Mouse (Mus musculus): ENCODE data around the gene Tcf7l2. TPM values are rescaled to one million over a fixed set of nuclear protein-coding genes. Genes with fewer than 3 reads are reported as not detected.

The Tcf7l2 gene
- total RNA-seq, 2 experiments from 2014 or later: 8.1 to 9.0 TPM

DNA sequence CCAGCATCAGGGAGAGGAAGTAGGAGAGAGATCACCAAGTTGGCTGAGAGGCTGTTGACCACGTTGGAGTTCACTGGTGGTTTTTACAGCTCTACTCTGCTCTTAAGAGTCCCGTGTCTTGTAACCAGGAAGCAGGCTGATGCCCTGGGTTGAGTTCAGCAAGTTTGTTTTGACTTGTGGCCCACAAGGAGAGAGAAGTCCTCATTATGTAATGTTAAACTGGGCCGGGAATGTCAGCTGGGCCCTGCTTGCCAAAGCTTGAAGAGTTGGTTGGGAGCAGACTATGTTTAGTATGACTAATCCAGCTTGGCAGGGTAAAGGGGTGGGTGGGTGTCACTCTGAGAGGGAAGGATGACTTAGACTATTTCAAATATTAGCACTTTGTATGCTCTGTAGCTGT, 134.9 kb downstream of the Tcf7l2 start:
- Histone ChIP-seq H3K27ac (no peak overlapping the region), H3K4me3 (no peak overlapping the region)
- peak in 1 of 2 experiments; percentile 13 for DNase-seq (ENCODE audit: extremely low spot score in 1 of 2, low spot score in 2 of 2)
- no peak for TF ChIP-seq CTCF (IDR thresholded peaks at IDR 0.05)
- intact Hi-C loops (cut with DNase I): loop anchor here (5.0 to 10.0 kb wide), 3 partner anchors 134 to 539 kb away; partner anchors contain the start of gene Tcf7l2

DNA sequence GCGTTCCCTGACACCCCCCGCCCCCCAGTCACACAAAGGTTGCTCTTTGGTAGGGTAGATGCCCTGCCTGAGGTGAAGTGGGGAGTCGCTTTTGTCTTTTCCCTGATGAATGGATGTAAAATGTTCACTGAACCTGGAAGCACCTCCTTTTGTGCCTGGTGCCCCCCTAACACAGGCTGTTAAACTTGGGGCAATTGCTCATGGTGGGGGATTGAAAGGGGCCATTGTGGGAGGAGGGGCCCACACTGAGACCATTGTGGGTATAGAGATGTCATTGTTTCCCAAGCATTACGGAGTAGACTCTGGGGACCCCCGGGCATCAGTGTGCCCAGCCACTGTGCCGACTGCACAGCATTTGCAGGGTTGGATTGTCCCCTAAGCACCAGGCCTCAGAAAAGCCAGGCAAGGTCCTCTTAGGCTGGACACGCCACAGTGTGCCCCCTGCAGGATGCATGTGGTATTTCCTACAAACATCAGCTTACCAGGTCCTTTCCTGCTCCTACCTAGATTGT, 135.8 kb downstream of the Tcf7l2 start:
- TF ChIP-seq CTCF (IDR thresholded peaks at IDR 0.05): peak; percentile 72
- peak; percentile 37 to 47 for DNase-seq (ENCODE audit: extremely low spot score in 1 of 2, low spot score in 2 of 2)
- H3K4me3 ChIP-seq: no peak overlapping the region
- no peak overlapping the region for H3K27ac ChIP-seq
- intact Hi-C loops (cut with DNase I): loop anchor here (5.0 to 10.0 kb wide), 3 partner anchors 135 to 540 kb away; partner anchors contain the start of gene Tcf7l2

DNA sequence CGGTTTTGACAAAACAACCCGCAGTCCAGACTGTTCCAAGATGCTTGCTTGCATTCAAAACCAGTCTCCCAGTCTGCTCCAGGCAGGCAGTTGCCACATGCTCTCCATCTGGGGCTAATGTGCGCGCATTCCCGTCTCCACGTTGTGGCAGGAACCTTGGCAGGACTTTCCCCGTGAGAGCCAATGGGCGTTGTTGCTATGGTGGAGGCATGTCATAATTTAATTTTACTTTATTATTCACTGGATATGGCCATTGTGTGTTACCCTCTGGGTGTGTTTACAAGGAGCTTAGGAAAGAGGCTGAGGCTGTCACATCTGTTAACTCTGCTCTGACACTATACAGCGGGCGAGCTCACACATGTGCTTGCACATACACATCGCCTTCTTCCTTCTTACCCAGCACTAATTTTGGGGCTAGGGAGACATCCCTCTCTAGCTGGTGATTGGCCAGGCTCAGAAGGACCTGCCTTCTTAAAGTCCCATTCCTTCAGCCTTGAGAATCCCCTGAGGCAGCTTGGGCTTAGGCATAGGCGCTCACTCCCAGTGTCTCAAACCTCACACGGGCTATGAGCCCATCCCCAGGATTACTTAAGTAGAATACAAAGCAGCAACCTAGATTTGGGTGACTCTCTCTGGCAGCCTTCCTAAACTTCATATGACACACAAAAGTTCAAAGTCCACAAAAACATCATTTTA, 139.2 kb downstream of the Tcf7l2 start:
- no peak overlapping the region for H3K4me3 ChIP-seq
- intact Hi-C loops (cut with DNase I): no loop called here
- peak in 1 of 2 experiments; percentile 21 for DNase-seq (ENCODE audit: extremely low spot score in 1 of 2, low spot score in 2 of 2)
- H3K27ac ChIP-seq: no peak overlapping the region
- TF ChIP-seq CTCF (IDR thresholded peaks at IDR 0.05): no peak

DNA sequence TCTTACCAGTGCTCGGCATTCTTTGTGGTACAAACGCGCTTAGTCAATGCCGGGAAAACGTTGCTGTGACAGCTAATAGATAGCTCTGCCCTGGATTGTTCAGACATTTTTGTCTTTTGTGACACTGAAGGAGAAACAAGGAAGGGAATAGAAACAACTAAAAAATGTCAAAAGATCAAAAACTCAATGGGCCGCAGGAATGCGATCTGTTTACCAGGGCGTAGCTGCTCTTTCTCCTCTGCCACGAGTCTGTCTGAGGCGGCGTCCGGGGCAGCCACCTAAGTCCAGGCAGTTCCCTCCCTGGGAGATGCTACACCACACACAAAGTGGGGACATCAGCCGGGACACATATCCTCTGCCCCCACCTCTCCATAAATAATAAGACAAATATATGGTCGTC, 144.9 kb downstream of the Tcf7l2 start:
- no peak overlapping the region for H3K4me3 ChIP-seq
- intact Hi-C loops (cut with DNase I): no loop called here
- no peak for TF ChIP-seq CTCF (IDR thresholded peaks at IDR 0.05)

DNA sequence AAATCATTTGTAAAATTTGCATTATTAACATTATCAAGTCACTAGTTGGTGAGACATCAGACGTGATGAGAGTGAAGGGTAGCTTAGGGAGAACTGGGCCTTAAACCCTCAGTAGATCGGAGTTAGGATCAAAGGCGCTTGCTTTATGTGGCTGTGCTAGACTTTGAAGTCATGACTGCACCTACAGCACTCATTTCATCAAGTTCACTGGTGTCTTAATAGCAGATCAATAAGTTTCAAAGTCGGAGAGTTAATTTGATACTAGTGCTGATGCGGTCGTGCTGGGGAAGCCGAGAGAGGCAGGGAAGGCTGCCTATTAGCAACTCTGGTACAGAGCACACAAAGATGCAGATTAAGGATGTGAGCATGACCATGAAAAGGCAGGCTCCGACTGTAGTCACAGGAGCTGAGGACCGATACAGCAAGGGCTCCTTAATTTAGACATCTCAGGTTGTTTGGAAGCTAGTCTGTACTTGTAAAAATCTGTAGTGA, 150.1 kb downstream of the Tcf7l2 start:
- intact Hi-C loops (cut with DNase I): no loop called here
- Histone ChIP-seq H3K27ac (no peak overlapping the region), H3K4me3 (no peak overlapping the region)

More for the DNA sequence above, 144.9 kb downstream of the Tcf7l2 start:
- DNase-seq (ENCODE audit: extremely low spot score in 1 of 2, low spot score in 2 of 2): no peak
- H3K27ac ChIP-seq: no peak overlapping the region

DNA sequence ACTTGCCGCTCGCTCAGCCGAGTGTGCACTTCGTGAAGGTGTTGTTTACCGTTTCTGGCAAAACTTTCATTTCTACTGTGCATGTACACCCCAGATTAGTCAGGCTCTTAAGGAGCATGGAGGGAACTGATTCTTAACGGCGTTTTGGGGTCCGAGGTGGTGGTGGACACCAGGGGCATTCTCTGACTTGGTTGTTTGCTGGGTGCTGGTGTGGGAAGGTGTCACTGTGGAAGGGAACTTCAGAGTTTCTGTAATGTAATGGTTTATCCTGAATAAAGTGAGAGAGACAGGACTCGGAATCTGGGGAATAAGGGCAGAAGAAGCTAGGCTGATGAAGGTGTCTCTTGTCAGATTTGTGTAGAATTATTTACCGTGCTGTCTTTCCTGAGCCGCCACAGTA, 151.9 kb downstream of the Tcf7l2 start:
- no peak overlapping the region for H3K4me3 ChIP-seq

More for the DNA sequence above, 150.1 kb downstream of the Tcf7l2 start:
- no peak for DNase-seq (ENCODE audit: extremely low spot score in 1 of 2, low spot score in 2 of 2)
- TF ChIP-seq CTCF (IDR thresholded peaks at IDR 0.05): no peak

DNA sequence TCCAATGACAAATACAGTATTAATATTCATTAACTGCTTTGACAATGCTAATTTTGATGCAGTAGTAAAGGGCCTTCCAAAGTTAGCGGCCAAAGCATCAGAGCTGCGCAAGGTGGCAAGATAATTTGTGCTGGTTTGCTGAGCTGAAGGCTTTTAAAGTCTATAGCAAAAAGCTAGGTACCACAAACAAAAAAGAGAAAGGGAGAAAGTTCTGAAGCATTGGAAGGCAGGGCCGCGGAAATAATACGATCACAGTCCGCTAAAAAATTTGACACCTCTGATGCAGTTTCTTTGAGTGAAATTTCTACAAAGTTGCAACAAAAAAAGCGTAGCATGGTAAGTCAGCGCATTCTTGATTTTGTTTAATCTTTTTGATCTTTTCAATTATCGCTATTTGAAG, 152.8 kb downstream of the Tcf7l2 start:
- no peak for DNase-seq (ENCODE audit: extremely low spot score in 1 of 2, low spot score in 2 of 2)
- intact Hi-C loops (cut with DNase I): loop anchor here (2.0 kb wide), 1 partner anchor 152 kb away; no protein-coding TSS in a partner anchor
- Histone ChIP-seq H3K4me3 (no peak overlapping the region), H3K27ac (no peak overlapping the region)
- TF ChIP-seq CTCF (IDR thresholded peaks at IDR 0.05): no peak

More for the DNA sequence above, 151.9 kb downstream of the Tcf7l2 start:
- TF ChIP-seq CTCF (IDR thresholded peaks at IDR 0.05): no peak
- no peak overlapping the region for H3K27ac ChIP-seq
- intact Hi-C loops (cut with DNase I): no loop called here
- DNase-seq (ENCODE audit: extremely low spot score in 1 of 2, low spot score in 2 of 2): no peak

DNA sequence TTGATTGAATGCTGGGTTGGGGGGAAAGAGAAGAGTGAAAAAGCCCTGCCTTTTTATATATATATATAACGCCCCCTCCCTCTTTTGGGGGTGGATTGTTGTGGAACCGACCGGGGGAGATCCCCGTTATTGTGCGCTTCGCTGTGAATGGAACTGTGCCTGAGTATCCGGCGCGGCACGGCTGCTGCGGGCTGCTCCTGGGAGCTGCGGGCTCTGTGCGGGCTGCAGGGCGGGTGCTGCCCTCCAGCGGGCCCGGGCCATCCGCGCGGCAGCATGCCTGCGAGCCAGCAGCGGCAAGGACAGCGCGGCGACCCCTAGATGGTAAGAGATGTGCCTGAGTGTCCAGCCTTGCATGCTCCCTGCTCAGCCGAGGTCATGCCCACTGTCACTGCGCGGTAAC, 153.7 kb downstream of the Tcf7l2 start:
- DNase-seq (ENCODE audit: extremely low spot score in 1 of 2, low spot score in 2 of 2): peak; percentile 17 to 32
- no peak overlapping the region for H3K27ac ChIP-seq
- peak; percentile 49 for TF ChIP-seq CTCF (IDR thresholded peaks at IDR 0.05)
- intact Hi-C loops (cut with DNase I): loop anchor here (2.0 kb wide), 1 partner anchor 153 kb away; no protein-coding TSS in a partner anchor
- H3K4me3 ChIP-seq: peak overlapping the region; percentile 31

DNA sequence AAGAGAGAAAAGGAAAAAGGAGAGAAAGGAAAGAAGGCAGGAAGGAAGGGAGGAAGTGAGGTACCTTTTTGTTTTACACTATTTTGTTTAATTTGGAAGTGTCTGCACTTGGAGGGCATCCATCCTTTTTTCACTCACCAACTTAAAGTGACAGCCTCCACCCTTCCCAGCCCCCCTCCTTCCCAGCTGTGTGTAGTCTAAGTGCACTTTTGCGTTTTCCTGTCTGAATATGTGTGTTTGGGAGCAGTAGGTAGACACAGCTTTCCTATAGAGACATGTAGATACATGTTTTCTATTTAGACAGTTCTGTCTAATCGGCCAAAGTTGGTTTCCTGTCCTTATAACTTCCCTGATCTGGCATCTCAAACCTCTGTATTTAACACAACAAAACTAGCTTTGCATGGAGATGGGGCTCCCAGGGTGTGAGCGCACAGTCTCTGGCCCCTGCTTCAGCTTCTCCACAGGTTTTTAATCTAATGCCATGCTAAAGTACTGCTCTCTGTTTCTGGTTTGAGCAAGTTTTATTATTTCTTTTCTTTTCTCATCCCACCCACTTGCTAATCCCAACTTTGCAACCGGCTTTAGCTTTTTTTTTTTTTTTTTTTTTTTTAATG, 154.3 kb downstream of the Tcf7l2 start:
- H3K27ac ChIP-seq: no peak overlapping the region

DNA sequence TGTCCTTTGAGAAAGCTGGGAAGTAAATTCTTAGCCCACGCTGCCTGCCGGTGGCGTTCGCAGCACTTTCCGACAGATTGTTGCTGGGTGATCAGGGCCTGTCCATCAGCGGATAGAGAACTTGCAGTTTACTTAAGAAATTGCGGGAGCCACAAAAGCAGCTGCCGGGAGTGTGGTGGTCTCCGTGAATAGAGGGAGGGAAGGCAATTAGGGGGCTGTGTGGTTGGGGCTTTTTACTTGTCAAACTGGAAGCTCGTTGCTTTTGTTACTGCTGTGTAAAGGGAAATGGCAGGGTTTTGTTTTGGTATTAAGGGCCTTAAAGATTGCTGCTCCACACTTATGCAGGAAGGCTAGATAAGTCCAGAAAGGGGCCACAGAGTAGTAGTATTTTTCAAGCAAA, 155.0 kb downstream of the Tcf7l2 start:
- DNase-seq (ENCODE audit: extremely low spot score in 1 of 2, low spot score in 2 of 2): no peak
- Histone ChIP-seq H3K27ac (no peak overlapping the region), H3K4me3 (no peak overlapping the region)
- TF ChIP-seq CTCF (IDR thresholded peaks at IDR 0.05): no peak
- intact Hi-C loops (cut with DNase I): no loop called here

More for the DNA sequence above, 154.3 kb downstream of the Tcf7l2 start:
- peak overlapping the region; percentile 31; the same call in 1 of the 2 replicates for H3K4me3 ChIP-seq
- intact Hi-C loops (cut with DNase I): loop anchor here (2.0 kb wide), 1 partner anchor 153 kb away; no protein-coding TSS in a partner anchor
- no peak for DNase-seq (ENCODE audit: extremely low spot score in 1 of 2, low spot score in 2 of 2)
- no peak for TF ChIP-seq CTCF (IDR thresholded peaks at IDR 0.05)

DNA sequence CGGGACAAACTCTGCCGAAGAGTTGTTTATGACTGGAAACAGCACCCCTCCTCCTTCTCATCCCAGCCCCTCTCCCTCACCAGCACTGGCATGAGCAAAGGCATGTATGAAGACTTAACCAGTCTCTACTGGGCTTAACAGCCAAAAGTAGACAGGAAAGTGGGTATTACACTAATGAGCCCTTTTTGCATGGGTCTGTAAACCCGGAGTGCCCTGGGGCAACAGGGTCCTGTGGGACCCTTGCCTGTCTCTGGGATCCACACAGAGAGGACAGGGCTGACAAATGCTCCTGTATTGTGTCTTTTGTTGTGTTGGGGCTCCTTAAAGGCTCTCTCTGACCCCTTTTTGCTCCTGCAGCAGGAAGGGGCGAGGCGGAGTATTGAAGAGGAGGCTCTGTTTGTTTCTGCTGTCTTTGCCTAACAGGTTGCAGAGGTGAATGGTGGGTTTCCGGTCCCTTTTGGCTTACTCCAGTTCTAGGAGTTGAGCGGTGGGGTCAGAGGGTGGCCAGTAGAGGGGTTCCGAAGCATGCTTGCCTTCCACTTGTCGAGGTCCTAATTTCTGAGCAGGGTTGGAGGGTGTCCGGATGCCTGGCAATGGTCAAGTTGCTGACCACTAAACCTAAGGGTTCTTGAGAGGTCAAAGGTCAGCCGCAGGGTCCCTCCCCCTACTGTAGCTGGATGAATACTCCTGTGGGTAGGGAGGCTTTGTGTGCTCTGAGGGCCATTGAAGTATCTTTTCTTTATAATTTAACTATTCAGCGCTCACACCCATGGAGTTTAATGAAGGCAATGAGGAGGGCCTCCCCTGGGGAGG, 161.2 kb downstream of the Tcf7l2 start:
- Histone ChIP-seq H3K27ac (no peak overlapping the region), H3K4me3 (no peak overlapping the region)
- no peak for DNase-seq (ENCODE audit: extremely low spot score in 1 of 2, low spot score in 2 of 2)
- intact Hi-C loops (cut with DNase I): no loop called here
- no peak for TF ChIP-seq CTCF (IDR thresholded peaks at IDR 0.05)
